22 mouse cellular contexts compared by ENCODE assay signal in genomic region chr14:36957719-36958118, GRCm38 (mm10).
"Had no signal": no experiment of that assay in that cellular context is flagged by ENCODE, and none has a peak within 500 bp of the region (broad histone marks: within the 10 kb centered on the region; RNA-seq: fewer than 3 reads in every experiment).

No protein-coding gene starts in this region.

- H3K27ac ChIP-seq: left cerebral cortex, adult 2 months; limb, embryonic 12.5 days; limb, embryonic 15.5 days; lung, embryonic 15.5 days; midbrain, embryonic 10.5 days; midbrain, embryonic 13.5 days; neural tube, embryonic 13.5 days had no signal

- H3K27me3 ChIP-seq: limb, embryonic 12.5 days; limb, embryonic 15.5 days; lung, embryonic 15.5 days; megakaryocyte, embryonic 14.5 days; midbrain, embryonic 13.5 days; neural tube, embryonic 13.5 days had no signal

- H3K4me1 ChIP-seq: limb, embryonic 12.5 days; limb, embryonic 15.5 days; midbrain, embryonic 10.5 days had no signal

- H3K9me3 ChIP-seq: limb, embryonic 12.5 days; limb, embryonic 15.5 days; lung, embryonic 15.5 days; megakaryocyte, embryonic 14.5 days; midbrain, embryonic 10.5 days; midbrain, embryonic 13.5 days; neural tube, embryonic 13.5 days had no signal

- DNase-seq: kidney, adult 18-20 months; kidney, postnatal 4 days; layer of hippocampus, adult 9-11 months; layer of hippocampus, postnatal 36 days; lung, adult 18-20 months; lung, postnatal 10 days; lung, postnatal 36 days; retina, postnatal 1 day; right cerebral cortex, postnatal 25 days; thymus, adult 2 months; thymus, postnatal 14 days; thymus, postnatal 4 days had no signal

- H3K4me2 ChIP-seq: limb, embryonic 12.5 days; limb, embryonic 15.5 days; lung, embryonic 15.5 days; midbrain, embryonic 13.5 days; neural tube, embryonic 13.5 days had no signal

- H3K9ac ChIP-seq: limb, embryonic 12.5 days; limb, embryonic 15.5 days; lung, embryonic 15.5 days; midbrain, embryonic 13.5 days; neural tube, embryonic 13.5 days had no signal

- H3K36me3 ChIP-seq: limb, embryonic 12.5 days; limb, embryonic 15.5 days; lung, embryonic 15.5 days; midbrain, embryonic 10.5 days; midbrain, embryonic 13.5 days; neural tube, embryonic 13.5 days had no signal

- ATAC-seq: midbrain, embryonic 13.5 days; midbrain, embryonic 16.5 days had no signal

- H3K4me3 ChIP-seq: left cerebral cortex, adult 2 months; limb, embryonic 12.5 days; limb, embryonic 15.5 days; lung, embryonic 15.5 days; megakaryocyte, embryonic 14.5 days; midbrain, embryonic 10.5 days; midbrain, embryonic 13.5 days; myocyte; neural tube, embryonic 13.5 days had no signal
